Mouse (Mus musculus) ovary, postnatal 10 days (tissue): ENCODE results near the gene Olfr572.

Experiments used
- DNase-seq: peaks from one replicate; pipeline ENCODE4 v3.0.0; 2022; ENCODE audit warnings: low spot score

Gene Olfr572

DNA sequence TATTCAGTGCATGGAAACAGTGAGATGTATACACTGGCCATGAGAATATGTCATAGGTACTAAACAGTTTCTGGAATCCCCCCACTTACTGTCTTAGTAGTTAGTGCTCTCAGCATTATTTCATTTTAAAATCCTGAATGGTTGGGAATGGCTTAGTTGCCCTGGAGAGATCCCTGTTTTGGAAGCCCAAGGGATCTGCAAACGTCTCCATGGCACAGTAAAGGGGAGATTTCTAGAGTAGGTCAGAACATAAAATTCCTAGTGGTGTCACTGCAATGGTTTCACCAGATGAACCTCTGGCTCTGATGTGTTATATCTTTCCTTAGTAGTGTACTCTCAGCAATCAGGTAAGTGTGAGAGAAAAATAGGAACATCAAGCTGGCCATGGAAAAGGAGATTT is at the start of gene Olfr572:
Gene Olfr572, plus strand, starts transcription at position 301 of the 400 bp plus-strand sequence.
- DNase-seq, result no peak

DNA sequence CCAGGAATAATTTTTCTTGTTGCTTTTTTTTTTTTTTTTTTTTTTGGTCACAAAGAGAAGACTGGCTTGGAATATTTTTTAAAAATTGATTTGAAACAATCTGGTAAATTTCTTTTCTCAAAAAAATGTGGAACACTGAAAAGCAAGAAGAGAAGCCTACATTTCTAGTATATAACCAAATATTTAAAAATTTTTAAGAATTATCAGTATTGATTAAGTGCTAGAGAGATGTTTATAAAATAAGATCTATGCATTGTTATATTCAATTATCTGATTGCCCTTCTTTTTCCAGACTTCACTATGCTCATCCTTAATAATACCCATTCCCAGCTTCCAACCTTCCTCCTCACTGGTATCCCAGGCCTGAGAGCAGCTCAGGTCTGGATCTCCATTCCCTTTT is 47.4 kb upstream of the Olfr572 start, which contains the start of gene Olfr568:
Gene Olfr568, plus strand, starts transcription at position 301 of the 400 bp plus-strand sequence.
- no peak for DNase-seq

DNA sequence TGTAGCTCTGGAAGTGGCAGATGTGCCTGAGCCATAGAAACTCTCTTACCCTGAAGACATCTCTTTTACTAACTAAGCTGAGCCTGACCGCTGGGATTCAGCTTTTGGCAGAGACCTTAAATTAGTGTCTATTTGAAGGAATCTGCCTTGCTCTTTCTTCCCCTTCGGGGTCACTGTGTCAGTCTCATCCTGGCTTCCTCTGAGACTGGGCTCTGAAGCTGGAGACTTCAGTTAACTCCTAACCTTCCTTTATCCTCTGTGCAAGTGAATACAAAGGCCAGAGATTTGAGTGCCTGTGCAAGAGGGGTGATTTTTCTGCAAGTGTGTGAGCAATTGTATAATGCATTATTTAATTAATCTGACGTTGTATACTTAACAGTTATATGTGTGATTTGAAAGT is 33.4 kb upstream of the Olfr572 start, which contains the start of gene Olfr569:
Gene Olfr569, minus strand, starts transcription at position 101 of the 400 bp plus-strand sequence.
- no peak for DNase-seq

GRCm38 (mm10) chr7:102915261-102915660 is 8.9 kb upstream of the Olfr572 start:
- no peak for DNase-seq

GRCm38 (mm10) chr7:102916405-102916804 is 7.8 kb upstream of the Olfr572 start:
- DNase-seq, result no peak

- no peak for DNase-seq
Observed at GRCm38 (mm10) chr7:102917032-102917875, 7.0 kb upstream of the Olfr572 start, which contains the start of gene Olfr571. Gene Olfr571, minus strand, starts transcription at chr7:102917536.

DNA sequence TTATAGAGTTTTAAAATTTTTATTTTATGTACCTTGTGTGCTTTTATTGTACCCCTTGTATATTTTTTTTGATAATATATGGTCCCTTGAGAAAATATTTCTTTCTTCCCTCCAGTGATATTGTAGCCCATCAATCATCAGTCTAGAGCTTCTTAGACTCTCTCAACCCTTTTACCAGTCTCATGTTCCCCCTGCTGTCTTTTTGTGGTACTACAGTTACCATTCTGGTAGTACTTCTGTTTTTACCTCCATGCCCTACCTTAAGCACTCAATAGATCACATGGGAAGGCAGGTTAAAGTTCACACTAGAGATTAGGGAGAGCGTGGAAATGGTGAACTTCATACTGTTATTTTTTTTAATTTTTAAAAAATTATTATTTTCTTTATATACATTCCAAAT is 4.6 kb upstream of the Olfr572 start:
- DNase-seq, result no peak

GRCm38 (mm10) chr7:102927105-102927504 is 2.9 kb downstream of the Olfr572 start:
- DNase-seq, result no peak

GRCm38 (mm10) chr7:102942475-102942874 is 18.3 kb downstream of the Olfr572 start, which contains the start of gene Olfr573-ps1:
Gene Olfr573-ps1, minus strand, starts transcription at chr7:102942575.
- no peak for DNase-seq

DNA sequence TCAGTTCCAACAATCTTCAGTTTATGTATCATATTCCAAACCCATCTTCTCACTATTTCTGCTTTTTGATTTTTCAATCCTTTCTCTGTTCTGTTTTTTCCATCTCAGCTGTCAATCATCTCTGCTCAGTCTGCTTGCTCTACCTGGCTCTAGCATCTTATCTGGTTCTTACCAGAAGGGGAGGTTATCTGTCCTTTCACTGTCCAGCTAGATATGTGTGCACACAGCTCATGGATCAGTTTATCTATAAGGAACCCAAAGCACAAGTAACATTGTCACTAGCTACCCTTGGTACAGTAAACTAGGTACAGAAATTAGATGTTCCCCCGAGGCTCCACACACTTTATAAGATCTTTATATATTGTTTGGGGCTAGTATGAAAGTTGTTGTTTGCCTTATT is 19.2 kb downstream of the Olfr572 start:
- no peak for DNase-seq

- DNase-seq, result no peak
Observed at GRCm38 (mm10) chr7:102948167-102948566, 24.0 kb downstream of the Olfr572 start, which contains the start of gene Olfr574. Gene Olfr574, plus strand, starts transcription at chr7:102948467.

- no peak for DNase-seq
Observed at GRCm38 (mm10) chr7:102950732-102951131, 26.5 kb downstream of the Olfr572 start.

GRCm38 (mm10) chr7:102958137-102958536 is 33.9 kb downstream of the Olfr572 start:
- no peak for DNase-seq

GRCm38 (mm10) chr7:102958593-102958992 is 34.4 kb downstream of the Olfr572 start, which contains the start of gene Olfr575:
Gene Olfr575, minus strand, starts transcription at chr7:102958775.
- DNase-seq, result no peak

GRCm38 (mm10) chr7:102962360-102962759 is 38.2 kb downstream of the Olfr572 start, which contains the start of gene Olfr576:
Gene Olfr576, plus strand, starts transcription at chr7:102962660.
- DNase-seq, result no peak

DNA sequence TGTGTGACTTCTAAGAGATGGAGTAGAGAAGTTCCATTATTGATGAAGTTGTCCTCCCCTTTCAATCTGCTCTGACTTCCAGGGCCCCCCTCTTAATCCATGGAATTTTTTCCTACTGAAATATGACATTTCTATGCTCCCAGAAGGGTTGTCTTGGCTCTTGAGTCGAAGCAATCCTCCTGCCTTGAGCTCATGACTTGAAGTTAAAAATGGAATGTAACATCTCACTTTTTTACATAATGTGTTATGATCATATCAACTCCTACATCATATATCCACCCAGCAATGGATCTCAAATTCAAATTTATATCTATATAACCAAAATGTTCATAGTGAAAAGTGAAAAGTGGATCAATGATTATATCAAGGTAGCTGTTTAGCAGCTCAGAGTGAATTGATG is 50.2 kb downstream of the Olfr572 start:
- no peak for DNase-seq

GRCm38 (mm10) chr7:102975843-102976242 is 51.6 kb downstream of the Olfr572 start, which contains the start of gene Olfr577:
Gene Olfr577, minus strand, starts transcription at chr7:102975943.
- DNase-seq, result no peak
